Mouse (Mus musculus): ENCODE results near the gene Prr5.

- no peak for TF ChIP-seq CTCF (IDR thresholded peaks at IDR 0.05; ENCODE audit: low read depth, low read length)
- no peak for TF ChIP-seq TAL1 (conservative IDR thresholded peaks at IDR 0.05; ENCODE audit: low read depth, low read length)
Measured at GRCm38 (mm10) chr15:84669771-84670656, 594 bp downstream of the Prr5 start.
